Mouse (Mus musculus): ENCODE results near the gene Pigu. TPM values are rescaled to one million over a fixed set of nuclear protein-coding genes. Genes with fewer than 3 reads are reported as not detected.

Pigu gene
- polyA plus RNA-seq, 1 experiment from 2014 or later = 54.0 TPM

DNA sequence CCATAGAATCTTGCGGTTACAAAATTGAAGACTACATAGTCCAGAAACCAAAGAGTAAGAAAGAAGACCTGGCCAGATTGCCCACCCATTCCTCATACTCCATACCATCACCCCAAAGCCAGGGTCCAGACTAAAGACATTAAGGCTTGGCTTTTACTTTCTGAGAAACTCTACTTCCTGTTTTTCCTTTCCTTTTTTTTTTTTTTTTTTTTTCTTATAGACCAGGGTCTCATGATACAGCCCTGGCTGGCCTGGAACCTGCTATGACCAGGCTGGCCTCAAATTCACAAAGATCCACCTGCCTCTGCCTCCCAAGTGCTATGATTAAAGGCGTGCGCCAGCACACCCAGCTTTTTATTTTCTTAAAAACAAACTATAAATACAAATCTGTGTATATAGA, 21.0 kb downstream of the Pigu start:
- ATAC-seq (ENCODE audit: insufficient read depth, low FRiP score) = no peak
- no peak overlapping the region for H3K27ac ChIP-seq (ENCODE audit: low read length)
- H3K27me3 ChIP-seq (ENCODE audit: control insufficient read depth, insufficient read depth, low read length) = no peaks in the 10 kb centered on the region
- peaks cover 4% of the 10 kb centered on the region for H3K36me3 ChIP-seq (ENCODE audit: control insufficient read depth, insufficient read depth, low read length)
- no peak overlapping the region for H3K4me3 ChIP-seq (replicated peaks; ENCODE audit: low read length)
- H3K4me2 ChIP-seq (ENCODE audit: low read depth, low read length) = no peak overlapping the region
- H3K9me3 ChIP-seq (replicated peaks; ENCODE audit: control insufficient read depth, low read length) = no peaks in the 10 kb centered on the region
- H3K4me1 ChIP-seq (ENCODE audit: control insufficient read depth, insufficient read depth, low read length) = no peaks in the 10 kb centered on the region
- H3K9ac ChIP-seq (ENCODE audit: low read length) = no peak overlapping the region
- WGBS = 96% methylated on average over 3 of the region's 3 CpGs

- no peak for ATAC-seq (ENCODE audit: insufficient read depth, low FRiP score)
- 86% methylated on average over 1 of the region's 1 CpGs for WGBS
- Histone ChIP-seq H3K9me3 (replicated peaks; ENCODE audit: control insufficient read depth, low read length) (no peaks in the 10 kb centered on the region), H3K4me3 (replicated peaks; ENCODE audit: low read length) (no peak overlapping the region), H3K9ac (ENCODE audit: low read length) (no peak overlapping the region), H3K36me3 (ENCODE audit: control insufficient read depth, insufficient read depth, low read length) (peaks cover 6% of the 10 kb centered on the region), H3K27me3 (ENCODE audit: control insufficient read depth, insufficient read depth, low read length) (no peaks in the 10 kb centered on the region), H3K4me2 (ENCODE audit: low read depth, low read length) (no peak overlapping the region), H3K4me1 (ENCODE audit: control insufficient read depth, insufficient read depth, low read length) (no peaks in the 10 kb centered on the region), H3K27ac (ENCODE audit: low read length) (no peak overlapping the region)
These were observed 22.0 kb downstream of the Pigu start for GRCm38 (mm10) chr2:155335231-155335630.

GRCm38 (mm10) chr2:155333421-155333820, 23.8 kb downstream of the Pigu start:
- Histone ChIP-seq H3K9me3 (replicated peaks; ENCODE audit: control insufficient read depth, low read length) (no peaks in the 10 kb centered on the region), H3K4me1 (ENCODE audit: control insufficient read depth, insufficient read depth, low read length) (no peaks in the 10 kb centered on the region), H3K4me3 (replicated peaks; ENCODE audit: low read length) (no peak overlapping the region), H3K27me3 (ENCODE audit: control insufficient read depth, insufficient read depth, low read length) (no peaks in the 10 kb centered on the region), H3K36me3 (ENCODE audit: control insufficient read depth, insufficient read depth, low read length) (peaks cover 8% of the 10 kb centered on the region), H3K4me2 (ENCODE audit: low read depth, low read length) (no peak overlapping the region), H3K9ac (ENCODE audit: low read length) (no peak overlapping the region), H3K27ac (ENCODE audit: low read length) (no peak overlapping the region)
- WGBS = 95% methylated on average over 1 of the region's 1 CpGs
- ATAC-seq (ENCODE audit: insufficient read depth, low FRiP score) = no peak

GRCm38 (mm10) chr2:155331351-155331750, 25.9 kb downstream of the Pigu start:
- Histone ChIP-seq H3K9me3 (replicated peaks; ENCODE audit: control insufficient read depth, low read length) (no peaks in the 10 kb centered on the region), H3K4me1 (ENCODE audit: control insufficient read depth, insufficient read depth, low read length) (no peaks in the 10 kb centered on the region), H3K4me3 (replicated peaks; ENCODE audit: low read length) (no peak overlapping the region), H3K4me2 (ENCODE audit: low read depth, low read length) (no peak overlapping the region), H3K36me3 (ENCODE audit: control insufficient read depth, insufficient read depth, low read length) (peaks cover 13% of the 10 kb centered on the region), H3K27me3 (ENCODE audit: control insufficient read depth, insufficient read depth, low read length) (no peaks in the 10 kb centered on the region), H3K9ac (ENCODE audit: low read length) (no peak overlapping the region), H3K27ac (ENCODE audit: low read length) (peak overlapping the region; percentile 24; the same call in 1 of the 2 replicates)
- 66% methylated on average over 4 of the region's 4 CpGs for WGBS
- ATAC-seq (ENCODE audit: insufficient read depth, low FRiP score) = no peak

DNA sequence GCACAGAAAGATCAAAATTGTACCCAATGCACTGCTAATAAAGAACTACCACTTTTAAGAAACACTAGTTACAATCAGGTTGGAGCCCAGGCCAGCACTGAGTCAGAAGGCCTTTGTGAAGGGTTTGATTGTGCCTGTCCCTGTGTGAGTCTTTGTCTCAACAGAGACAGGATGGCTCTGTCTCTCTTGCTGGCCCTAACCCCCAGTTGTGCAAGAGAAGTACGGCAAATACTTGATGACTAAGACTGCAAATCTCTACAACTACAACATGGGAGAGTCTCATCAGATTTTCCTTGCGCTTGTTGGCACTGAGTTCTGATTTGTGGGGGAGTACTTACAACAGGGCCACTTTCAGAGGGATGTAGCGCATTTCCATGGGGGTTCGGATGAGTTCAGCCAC, 26.4 kb downstream of the Pigu start:
- H3K36me3 ChIP-seq (ENCODE audit: control insufficient read depth, insufficient read depth, low read length) = peaks cover 13% of the 10 kb centered on the region
- no peaks in the 10 kb centered on the region for H3K27me3 ChIP-seq (ENCODE audit: control insufficient read depth, insufficient read depth, low read length)
- H3K27ac ChIP-seq (ENCODE audit: low read length) = peak overlapping the region; percentile 24; the same call in 1 of the 2 replicates
- H3K4me3 ChIP-seq (replicated peaks; ENCODE audit: low read length) = no peak overlapping the region
- no peak for ATAC-seq (ENCODE audit: insufficient read depth, low FRiP score)
- H3K9ac ChIP-seq (ENCODE audit: low read length) = no peak overlapping the region
- H3K4me2 ChIP-seq (ENCODE audit: low read depth, low read length) = no peak overlapping the region
- WGBS = 91% methylated on average over 4 of the region's 4 CpGs
- H3K9me3 ChIP-seq (replicated peaks; ENCODE audit: control insufficient read depth, low read length) = no peaks in the 10 kb centered on the region
- no peaks in the 10 kb centered on the region for H3K4me1 ChIP-seq (ENCODE audit: control insufficient read depth, insufficient read depth, low read length)

DNA sequence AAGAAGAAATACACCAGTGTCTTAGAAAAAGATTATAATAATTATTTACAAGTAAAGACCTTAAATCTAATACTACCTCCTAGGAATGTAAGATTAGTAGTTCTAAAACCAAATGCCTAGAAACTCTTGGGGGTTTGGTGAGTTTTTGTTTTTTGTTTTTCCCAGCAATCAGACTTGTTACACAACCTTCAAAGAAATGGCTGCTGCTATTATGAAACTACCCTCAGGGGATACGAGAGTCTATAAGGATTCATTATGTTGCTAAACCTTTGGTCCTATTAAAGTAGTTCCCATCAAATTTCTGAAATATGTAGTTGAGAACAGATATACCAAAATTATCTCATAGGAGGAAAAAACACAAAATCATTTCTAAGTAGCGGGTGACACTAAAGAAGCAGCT, 27.5 kb downstream of the Pigu start:
- H3K9ac ChIP-seq (ENCODE audit: low read length) = no peak overlapping the region
- no peak overlapping the region for H3K4me3 ChIP-seq (replicated peaks; ENCODE audit: low read length)
- no peak overlapping the region for H3K4me2 ChIP-seq (ENCODE audit: low read depth, low read length)
- H3K9me3 ChIP-seq (replicated peaks; ENCODE audit: control insufficient read depth, low read length) = no peaks in the 10 kb centered on the region
- no peaks in the 10 kb centered on the region for H3K4me1 ChIP-seq (ENCODE audit: control insufficient read depth, insufficient read depth, low read length)
- no peak overlapping the region for H3K27ac ChIP-seq (ENCODE audit: low read length)
- no peak for ATAC-seq (ENCODE audit: insufficient read depth, low FRiP score)
- WGBS = 86% methylated on average over 2 of the region's 2 CpGs
- H3K36me3 ChIP-seq (ENCODE audit: control insufficient read depth, insufficient read depth, low read length) = peaks cover 9% of the 10 kb centered on the region
- H3K27me3 ChIP-seq (ENCODE audit: control insufficient read depth, insufficient read depth, low read length) = no peaks in the 10 kb centered on the region

DNA sequence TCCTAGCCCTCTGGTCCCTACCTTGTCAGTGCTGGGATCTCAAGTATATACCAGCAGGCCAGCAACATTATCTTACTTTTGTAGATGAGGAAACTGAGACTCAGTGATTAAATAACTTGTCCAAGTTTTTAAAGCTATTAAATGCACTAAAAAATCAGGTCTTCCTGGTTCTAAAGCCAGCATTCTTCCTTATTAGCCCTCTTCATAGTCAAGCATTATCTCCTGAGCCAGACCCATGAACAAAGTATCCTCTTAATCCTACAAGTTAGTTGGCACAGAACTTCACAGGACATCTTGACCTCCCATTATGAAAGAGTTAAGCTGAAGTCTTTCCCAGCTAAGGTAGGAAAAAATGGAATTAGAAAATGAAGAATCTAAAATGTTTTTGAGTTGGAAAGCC, 28.3 kb downstream of the Pigu start:
- no peak for ATAC-seq (ENCODE audit: insufficient read depth, low FRiP score)
- H3K27ac ChIP-seq (ENCODE audit: low read length) = no peak overlapping the region
- no peaks in the 10 kb centered on the region for H3K27me3 ChIP-seq (ENCODE audit: control insufficient read depth, insufficient read depth, low read length)
- H3K4me2 ChIP-seq (ENCODE audit: low read depth, low read length) = no peak overlapping the region
- H3K4me3 ChIP-seq (replicated peaks; ENCODE audit: low read length) = no peak overlapping the region
- no peaks in the 10 kb centered on the region for H3K9me3 ChIP-seq (replicated peaks; ENCODE audit: control insufficient read depth, low read length)
- H3K36me3 ChIP-seq (ENCODE audit: control insufficient read depth, insufficient read depth, low read length) = peaks cover 9% of the 10 kb centered on the region
- H3K9ac ChIP-seq (ENCODE audit: low read length) = no peak overlapping the region
- H3K4me1 ChIP-seq (ENCODE audit: control insufficient read depth, insufficient read depth, low read length) = no peaks in the 10 kb centered on the region

- no peak for ATAC-seq (ENCODE audit: insufficient read depth, low FRiP score)
- Histone ChIP-seq H3K4me3 (replicated peaks; ENCODE audit: low read length) (no peak overlapping the region), H3K9ac (ENCODE audit: low read length) (no peak overlapping the region), H3K4me1 (ENCODE audit: control insufficient read depth, insufficient read depth, low read length) (no peaks in the 10 kb centered on the region), H3K27ac (ENCODE audit: low read length) (no peak overlapping the region), H3K9me3 (replicated peaks; ENCODE audit: control insufficient read depth, low read length) (no peaks in the 10 kb centered on the region), H3K4me2 (ENCODE audit: low read depth, low read length) (no peak overlapping the region), H3K36me3 (ENCODE audit: control insufficient read depth, insufficient read depth, low read length) (peaks cover 13% of the 10 kb centered on the region), H3K27me3 (ENCODE audit: control insufficient read depth, insufficient read depth, low read length) (no peaks in the 10 kb centered on the region)
- 92% methylated on average over 5 of the region's 5 CpGs for WGBS
These were observed 29.3 kb downstream of the Pigu start for GRCm38 (mm10) chr2:155327906-155328305.

GRCm38 (mm10) chr2:155326001-155326400, 31.2 kb downstream of the Pigu start:
- no peaks in the 10 kb centered on the region for H3K4me1 ChIP-seq (ENCODE audit: control insufficient read depth, insufficient read depth, low read length)

GRCm38 (mm10) chr2:155320596-155320995, 36.6 kb downstream of the Pigu start:
- Histone ChIP-seq H3K9ac (ENCODE audit: low read length) (no peak overlapping the region), H3K27ac (ENCODE audit: low read length) (no peak overlapping the region), H3K4me2 (ENCODE audit: low read depth, low read length) (no peak overlapping the region), H3K36me3 (ENCODE audit: control insufficient read depth, insufficient read depth, low read length) (peaks cover 4% of the 10 kb centered on the region; the same call in 1 of the 2 replicates), H3K27me3 (ENCODE audit: control insufficient read depth, insufficient read depth, low read length) (no peaks in the 10 kb centered on the region), H3K4me1 (ENCODE audit: control insufficient read depth, insufficient read depth, low read length) (no peaks in the 10 kb centered on the region), H3K9me3 (replicated peaks; ENCODE audit: control insufficient read depth, low read length) (no peaks in the 10 kb centered on the region), H3K4me3 (replicated peaks; ENCODE audit: low read length) (no peak overlapping the region)
- ATAC-seq (ENCODE audit: insufficient read depth, low FRiP score) = no peak
- WGBS = 73% methylated on average over 5 of the region's 5 CpGs

More at GRCm38 (mm10) chr2:155326001-155326400, 31.2 kb downstream of the Pigu start:
- H3K27ac ChIP-seq (ENCODE audit: low read length) = no peak overlapping the region
- H3K9ac ChIP-seq (ENCODE audit: low read length) = no peak overlapping the region
- ATAC-seq (ENCODE audit: insufficient read depth, low FRiP score) = no peak
- WGBS = 88% methylated on average over 4 of the region's 4 CpGs
- no peak overlapping the region for H3K4me2 ChIP-seq (ENCODE audit: low read depth, low read length)
- H3K4me3 ChIP-seq (replicated peaks; ENCODE audit: low read length) = no peak overlapping the region
- H3K36me3 ChIP-seq (ENCODE audit: control insufficient read depth, insufficient read depth, low read length) = peaks cover 13% of the 10 kb centered on the region
- H3K27me3 ChIP-seq (ENCODE audit: control insufficient read depth, insufficient read depth, low read length) = no peaks in the 10 kb centered on the region
- no peaks in the 10 kb centered on the region for H3K9me3 ChIP-seq (replicated peaks; ENCODE audit: control insufficient read depth, low read length)

All from stomach, embryonic 16.5 days (tissue).